Mouse (Mus musculus) myocyte (in vitro differentiated cells): ENCODE results near the gene Pkp4. TPM values are rescaled to one million over a fixed set of nuclear protein-coding genes. Genes with fewer than 3 reads are reported as not detected.
"Not testable (repeated sequence)": the region's sequence is repeated elsewhere in the genome, so short reads cannot be mapped to it uniquely, and the experiment has no call there.

Experiments used
- H3K27me3 ChIP-seq: one replicate; pipeline ENCODE4 v1.6.1; 2011; ENCODE audit not compliant: control insufficient read depth, insufficient read depth, insufficient read length
- H3K36me3 ChIP-seq: one replicate; pipeline ENCODE4 v1.6.1; 2011; ENCODE audit not compliant: control insufficient read depth, insufficient read depth
- H3K4me2 ChIP-seq: one replicate; pipeline ENCODE4 v1.6.1; 2011; ENCODE audit warnings: low read depth, control low read depth
- H3K4me3 ChIP-seq: one replicate; pipeline ENCODE4 v1.5.1; 2011; ENCODE audit warnings: mild to moderate bottlenecking, control low read depth, moderate library complexity
- H3K79me2 ChIP-seq: one replicate; pipeline ENCODE4 v1.6.1; 2011; ENCODE audit not compliant: control insufficient read depth, insufficient read depth
- H3ac ChIP-seq: one replicate; pipeline ENCODE4 v1.6.1; 2011; ENCODE audit not compliant: control insufficient read depth, insufficient read length
- CEBPB ChIP-seq: IDR thresholded peaks from 2 replicates; pipeline ENCODE4 v1.6.1; 2011; ENCODE audit warnings: mild to moderate bottlenecking, moderate library complexity; ENCODE audit not compliant: poor library complexity, insufficient read depth, severe bottlenecking
- E2F4 ChIP-seq: IDR thresholded peaks from one replicate; pipeline ENCODE4 v1.6.1; 2011; ENCODE audit warnings: mild to moderate bottlenecking, control low read depth, moderate library complexity; ENCODE audit not compliant: insufficient read depth
- MAX ChIP-seq: IDR thresholded peaks from one replicate; pipeline ENCODE4 v1.6.1; 2011; ENCODE audit warnings: low read depth, mild to moderate bottlenecking, control low read depth
- MYOD1 ChIP-seq, 3 experiments: IDR thresholded peaks; one replicate each; pipeline ENCODE4 v1.6.1; 2011; ENCODE audit warnings: control low read depth in 2 of 3, low read depth in 2 of 3, mild to moderate bottlenecking in 2 of 3, moderate library complexity in 1 of 3; ENCODE audit not compliant: insufficient read length in 2 of 3, control insufficient read depth in 1 of 3
- MYOG ChIP-seq, 3 experiments: IDR thresholded peaks; one replicate each; pipeline ENCODE4 v1.6.1; 2011; ENCODE audit warnings: control low read depth in 2 of 3, low read depth in 2 of 3, mild to moderate bottlenecking in 2 of 3; ENCODE audit not compliant: insufficient read length in 2 of 3, control insufficient read depth in 1 of 3, insufficient read depth in 1 of 3
- POLR2A ChIP-seq: IDR thresholded peaks from one replicate; pipeline ENCODE4 v1.6.1; 2011; ENCODE audit warnings: low read depth, mild to moderate bottlenecking, control low read depth, moderate library complexity; ENCODE audit not compliant: insufficient read length
- POLR2AphosphoS2 ChIP-seq: IDR thresholded peaks from one replicate; pipeline ENCODE4 v1.6.1; 2011; ENCODE audit warnings: low read depth, control low read depth; ENCODE audit not compliant: insufficient read length
- REST ChIP-seq: IDR thresholded peaks from one replicate; pipeline ENCODE4 v1.6.1; 2011; ENCODE audit warnings: mild to moderate bottlenecking, control low read depth, moderate library complexity; ENCODE audit not compliant: insufficient read depth, insufficient read length
- SRF ChIP-seq: IDR thresholded peaks from one replicate; pipeline ENCODE4 v1.6.1; 2011; ENCODE audit warnings: low read depth; ENCODE audit not compliant: control insufficient read depth, insufficient read length
- TCF12 ChIP-seq: IDR thresholded peaks from one replicate; pipeline ENCODE4 v1.6.1; 2011; ENCODE audit warnings: mild to moderate bottlenecking, control low read depth; ENCODE audit not compliant: poor library complexity, insufficient read depth, severe bottlenecking
- TCF3 ChIP-seq: IDR thresholded peaks from one replicate; pipeline ENCODE4 v1.6.1; 2011; ENCODE audit warnings: low read depth, control low read depth; ENCODE audit not compliant: insufficient read length
- USF1 ChIP-seq: IDR thresholded peaks from one replicate; pipeline ENCODE4 v1.6.1; 2011; ENCODE audit warnings: low read depth, mild to moderate bottlenecking, control low read depth, moderate library complexity
- polyA plus RNA-seq: library from polyadenylated mRNA; unstranded; fragments of >200 nt; fragmentation: generic; extraction: Trizol; gene quantifications from one replicate; pipeline ENCODE4 v1.2.1, GENCODE M21; 2012; ENCODE audit warnings: missing spikeins

Pkp4 gene
- polyA plus RNA-seq, 1 experiment, result 25.3 TPM

GRCm38 (mm10) chr2:59383852-59384776 is 223.5 kb downstream of the Pkp4 start:
- no peak overlapping the region for H3ac ChIP-seq
- no peak overlapping the region for H3K4me2 ChIP-seq
- no peak overlapping the region for H3K4me3 ChIP-seq
- H3K36me3 ChIP-seq, result no peaks in the 10 kb centered on the region
- TF ChIP-seq MYOD1 (IDR thresholded peaks at IDR 0.05; ENCODE audit: control insufficient read depth in 1 of 3, insufficient read length in 2 of 3, low read depth in 2 of 3) (no peak), E2F4 (no peak), POLR2A (no peak), TCF12 (no peak)
- H3K27me3 ChIP-seq, result no peaks in the 10 kb centered on the region
- no peaks in the 10 kb centered on the region for H3K79me2 ChIP-seq

GRCm38 (mm10) chr2:59385211-59385935 is 224.7 kb downstream of the Pkp4 start:
- Histone ChIP-seq H3K36me3 (no peaks in the 10 kb centered on the region), H3K79me2 (no peaks in the 10 kb centered on the region), H3K4me3 (no peak overlapping the region), H3K4me2 (no peak overlapping the region), H3ac (no peak overlapping the region), H3K27me3 (no peaks in the 10 kb centered on the region)
- no peak for TF ChIP-seq MYOD1 (IDR thresholded peaks at IDR 0.05; ENCODE audit: control insufficient read depth in 1 of 3, insufficient read length in 2 of 3, low read depth in 2 of 3)
- no peak for TF ChIP-seq E2F4
- TF ChIP-seq REST, result no peak
- TF ChIP-seq MYOG (IDR thresholded peaks at IDR 0.05; ENCODE audit: control insufficient read depth in 1 of 3, insufficient read depth in 1 of 3, insufficient read length in 2 of 3, low read depth in 2 of 3), result no peak
- TF ChIP-seq MAX, result no peak
- TF ChIP-seq TCF3, result no peak
- TF ChIP-seq POLR2A, result no peak
- TF ChIP-seq CEBPB, result no peak
- no peak for TF ChIP-seq SRF
- no peak for TF ChIP-seq TCF12
- TF ChIP-seq POLR2AphosphoS2, result no peak
- no peak for TF ChIP-seq USF1

GRCm38 (mm10) chr2:59389971-59390370 is 229.3 kb downstream of the Pkp4 start:
- TF ChIP-seq MYOD1 (IDR thresholded peaks at IDR 0.05; ENCODE audit: control insufficient read depth in 1 of 3, insufficient read length in 2 of 3, low read depth in 2 of 3), result no peak
- Histone ChIP-seq H3ac (no peak overlapping the region), H3K36me3 (no peaks in the 10 kb centered on the region), H3K79me2 (no peaks in the 10 kb centered on the region), H3K27me3 (no peaks in the 10 kb centered on the region), H3K4me2 (no peak overlapping the region), H3K4me3 (no peak overlapping the region)

- H3ac ChIP-seq, result no peak overlapping the region
- no peaks in the 10 kb centered on the region for H3K27me3 ChIP-seq
- H3K4me2 ChIP-seq, result no peak overlapping the region
- no peak for TF ChIP-seq USF1
- no peak for TF ChIP-seq SRF
- no peaks in the 10 kb centered on the region for H3K79me2 ChIP-seq
- no peak overlapping the region for H3K4me3 ChIP-seq
- H3K36me3 ChIP-seq, result no peaks in the 10 kb centered on the region
These were observed 232.5 kb downstream of the Pkp4 start for GRCm38 (mm10) chr2:59393177-59393576.

- Histone ChIP-seq H3K79me2 (no peaks in the 10 kb centered on the region), H3K27me3 (no peaks in the 10 kb centered on the region), H3K36me3 (no peaks in the 10 kb centered on the region), H3K4me3 (no peak overlapping the region), H3K4me2 (no peak overlapping the region), H3ac (no peak overlapping the region)
- TF ChIP-seq TCF3 (no peak), E2F4 (no peak), REST (no peak), TCF12 (no peak), MAX (no peak), POLR2A (no peak), MYOG (IDR thresholded peaks at IDR 0.05; ENCODE audit: control insufficient read depth in 1 of 3, insufficient read depth in 1 of 3, insufficient read length in 2 of 3, low read depth in 2 of 3) (no peak), CEBPB (no peak)
These were observed 234.0 kb downstream of the Pkp4 start for GRCm38 (mm10) chr2:59394651-59395050.

GRCm38 (mm10) chr2:59395160-59395650 is 234.6 kb downstream of the Pkp4 start:
- not testable (repeated sequence) for H3K4me2 ChIP-seq, H3ac ChIP-seq, H3K4me3 ChIP-seq, H3K36me3 ChIP-seq, H3K27me3 ChIP-seq, H3K79me2 ChIP-seq
